Mouse (Mus musculus) liver, adult 2 months (tissue): ENCODE results near the gene Cox14. TPM values are rescaled to one million over a fixed set of nuclear protein-coding genes. Genes with fewer than 3 reads are reported as not detected.

Source experiments
- DNase-seq: peaks from one replicate; pipeline ENCODE4 v3.0.0-alpha.2; 2011; ENCODE audit warnings: low read depth, low spot score; ENCODE audit errors: extremely low read depth
- H3K27ac ChIP-seq: fragments of 200-500 bp; replicated peaks from 2 replicates; pipeline ENCODE4 v1.5.1; 2012; ENCODE audit warnings: low read depth, mild to moderate bottlenecking, control low read depth, inconsistent platforms, low read length; ENCODE audit not compliant: insufficient read depth
- H3K27me3 ChIP-seq: fragments of 200-500 bp; 2 replicates; pipeline ENCODE4 v1.6.1; 2012; ENCODE audit warnings: mild to moderate bottlenecking, moderate library complexity, low read length, inconsistent platforms; ENCODE audit not compliant: control insufficient read depth, insufficient read depth
- H3K36me3 ChIP-seq: fragments of 200-500 bp; 2 replicates; pipeline ENCODE4 v1.6.1; 2012; ENCODE audit warnings: low read length, inconsistent platforms; ENCODE audit not compliant: control insufficient read depth, insufficient read depth
- H3K4me1 ChIP-seq: fragments of 200-500 bp; 2 replicates; pipeline ENCODE4 v1.6.1; 2011; ENCODE audit warnings: low read length; ENCODE audit not compliant: control insufficient read depth, insufficient read depth
- H3K4me3 ChIP-seq: fragments of 200-500 bp; 2 replicates; pipeline ENCODE4 v1.5.1; 2011; ENCODE audit warnings: low read depth, mild to moderate bottlenecking, control low read depth, low read length, moderate library complexity; ENCODE audit not compliant: insufficient read depth
- H3K79me2 ChIP-seq: fragments of 200-500 bp; 2 replicates; pipeline ENCODE4 v1.6.1; 2012; ENCODE audit warnings: inconsistent platforms, mild to moderate bottlenecking, low read length, moderate library complexity; ENCODE audit not compliant: control insufficient read depth, insufficient read depth
- H3K9ac ChIP-seq: fragments of 200-500 bp; 2 replicates; pipeline ENCODE4 v1.6.1; 2012; ENCODE audit warnings: low read depth, mild to moderate bottlenecking, control low read depth, inconsistent platforms, low read length
- CTCF ChIP-seq: fragments of 200-500 bp; IDR thresholded peaks from 2 replicates; pipeline ENCODE4 v1.5.1; 2011; ENCODE audit warnings: low read depth, low read length, control low read depth
- POLR2A ChIP-seq: fragments of 200-500 bp; IDR thresholded peaks from 2 replicates; pipeline ENCODE4 v1.6.1; 2011; ENCODE audit warnings: low read length, control low read depth; ENCODE audit not compliant: insufficient read depth; ENCODE audit errors: extremely low read depth
- WGBS: fragments of 180-500 bp; shearing (Covaris S2); methylation state at CpG from one replicate; pipeline ENCODE4 v1.1.7; 2018; 5-methylcytosine and 5-hydroxymethylcytosine counted together
- polyA plus RNA-seq: library from polyadenylated mRNA; depleted of rRNA; stranded (reverse); fragments of >200 nt; gene quantifications from 2 replicates; pipeline ENCODE4 v1.2.3, GENCODE M21; 2012
- total RNA-seq: library from RNA; depleted of rRNA; stranded (reverse); fragments of >200 nt; gene quantifications from 2 replicates; pipeline ENCODE4 v1.2.3, GENCODE M21; 2014

The Cox14 gene
- total and polyA plus RNA-seq, 2 experiments, result 58.6 to 117 TPM

DNA sequence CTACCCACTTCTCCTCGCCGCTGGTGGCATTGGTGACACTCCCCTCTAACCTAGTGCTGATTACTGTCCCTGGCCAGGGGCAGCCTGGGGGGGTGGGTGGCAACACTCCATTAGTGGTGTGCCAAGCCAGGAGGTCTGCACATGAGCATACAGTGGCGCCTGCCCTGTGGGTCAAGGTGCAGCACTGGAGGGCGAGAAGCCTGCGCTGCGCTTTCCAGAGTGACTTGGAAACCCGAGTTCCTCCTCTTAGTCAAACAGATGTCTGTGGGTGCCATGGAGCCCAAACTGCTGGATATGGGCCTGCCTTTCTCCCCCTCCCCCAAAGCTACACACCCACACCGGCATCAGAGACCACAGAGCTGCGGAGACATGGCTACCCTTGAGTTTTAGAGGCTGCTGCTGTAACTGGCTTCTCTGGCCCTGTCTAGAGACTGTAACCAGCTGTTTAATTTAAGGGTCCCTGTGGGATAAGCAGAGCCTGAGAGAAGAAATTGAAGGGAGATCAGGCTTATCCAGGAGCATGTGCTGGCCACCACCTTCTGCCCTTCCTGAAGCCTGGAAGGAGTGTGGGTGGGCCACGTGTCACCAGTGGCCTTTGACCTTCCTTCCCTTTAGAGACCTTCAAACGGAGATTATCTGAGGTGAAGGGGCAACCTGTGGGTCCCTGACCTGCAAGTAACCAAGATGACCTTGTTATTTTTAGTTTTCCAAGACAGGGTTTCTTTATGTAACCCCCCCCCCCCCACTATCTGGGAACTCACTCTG, 9.3 kb upstream of the Cox14 start:
- 15% methylated on average over 11 of the region's 11 CpGs for WGBS
- peak overlapping the region; percentile 87 for H3K27ac ChIP-seq
- no peaks in the 10 kb centered on the region for H3K27me3 ChIP-seq
- H3K9ac ChIP-seq, result peak overlapping the region; percentile 16; the same call in 1 of the 2 replicates
- peaks cover 44% of the 10 kb centered on the region for H3K4me1 ChIP-seq
- DNase-seq, result peak; percentile 90
- no peaks in the 10 kb centered on the region; the same call in 1 of the 2 replicates for H3K36me3 ChIP-seq
- peaks cover 3% of the 10 kb centered on the region; the same call in 1 of the 2 replicates for H3K79me2 ChIP-seq
- TF ChIP-seq CTCF (no peak), POLR2A (no peak)
- H3K4me3 ChIP-seq, result no peak overlapping the region

DNA sequence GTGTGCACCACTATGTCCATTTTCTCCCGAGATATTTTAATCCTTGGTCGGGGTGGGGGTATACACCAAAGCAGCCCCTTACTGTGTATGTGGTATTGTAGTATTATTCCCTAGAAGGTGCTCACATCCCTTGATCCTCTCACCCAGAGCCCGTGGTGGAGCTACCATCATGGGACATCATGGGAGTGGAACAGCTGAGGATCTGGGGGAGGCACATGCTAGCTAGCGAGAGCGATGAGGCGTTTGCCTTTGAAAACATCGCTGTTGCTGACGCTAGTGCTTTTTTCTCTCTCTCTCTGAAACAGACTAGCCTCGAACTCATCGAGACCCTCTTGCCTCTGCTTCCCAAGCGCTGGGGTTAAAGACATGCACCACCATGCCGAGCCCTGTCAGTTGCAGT, 8.6 kb upstream of the Cox14 start:
- Histone ChIP-seq H3K4me1 (peaks cover 45% of the 10 kb centered on the region), H3K36me3 (no peaks in the 10 kb centered on the region; the same call in 1 of the 2 replicates), H3K79me2 (peaks cover 3% of the 10 kb centered on the region; the same call in 1 of the 2 replicates), H3K27me3 (no peaks in the 10 kb centered on the region), H3K4me3 (no peak overlapping the region), H3K27ac (peak overlapping the region; percentile 87), H3K9ac (no peak overlapping the region)
- no peak for TF ChIP-seq POLR2A
- TF ChIP-seq CTCF, result no peak
- no peak for DNase-seq
- 59% methylated on average over 12 of the region's 12 CpGs for WGBS

DNA sequence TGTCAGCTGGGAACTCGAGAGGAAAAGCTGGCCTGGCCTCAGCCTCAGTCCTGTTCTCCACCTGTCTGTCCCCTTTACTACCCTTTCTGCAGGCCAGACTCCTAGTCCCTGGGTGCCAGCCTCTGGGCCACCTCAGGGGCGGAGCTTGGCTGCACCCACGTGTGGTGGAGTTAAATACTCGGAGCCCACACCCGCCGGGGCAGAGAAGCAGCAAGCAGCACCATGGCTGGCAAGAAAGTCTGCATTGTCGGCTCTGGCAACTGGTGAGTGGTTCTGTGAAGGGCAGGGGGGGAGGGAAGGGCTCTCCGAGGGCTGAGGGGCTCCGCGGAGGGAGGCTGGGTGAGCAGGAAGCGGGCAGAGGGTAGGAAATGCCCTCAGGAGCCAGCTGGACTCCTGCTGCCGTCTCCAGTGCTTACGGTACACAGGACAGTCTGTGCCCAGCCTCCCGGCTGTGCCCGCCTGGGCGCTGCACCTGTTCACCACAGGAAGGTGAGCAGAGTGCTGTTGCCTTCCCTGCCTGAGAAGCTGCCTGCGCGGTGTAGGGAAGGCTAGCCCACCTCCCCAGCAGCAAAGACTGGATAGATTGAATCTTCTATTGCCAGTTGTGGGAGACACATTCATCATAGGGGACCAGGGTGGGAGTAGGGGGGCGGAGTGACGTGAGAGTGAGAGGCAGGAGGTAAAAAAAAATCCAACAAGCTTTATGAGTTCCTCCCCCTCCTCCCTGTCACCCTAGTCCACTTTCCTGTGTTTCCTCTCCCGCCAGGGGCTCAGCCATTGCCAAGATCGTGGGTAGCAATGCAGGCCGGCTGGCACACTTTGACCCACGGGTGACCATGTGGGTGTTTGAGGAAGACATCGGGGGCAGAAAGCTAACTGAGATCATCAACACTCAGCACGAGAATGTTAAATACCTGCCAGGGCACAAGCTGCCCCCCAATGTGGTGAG, 7.8 kb upstream of the Cox14 start, which contains the start of gene Gpd1:
TSS of gene Gpd1 (plus strand) at position 130 of the 949 bp plus-strand sequence.
- TF ChIP-seq POLR2A, result peak; percentile 90
- no peak for TF ChIP-seq CTCF
- Histone ChIP-seq H3K79me2 (peaks cover 3% of the 10 kb centered on the region; the same call in 1 of the 2 replicates), H3K4me3 (peak within 1 kb of the TSS; percentile 87), H3K27me3 (no peaks in the 10 kb centered on the region), H3K27ac (peak within 1 kb of the TSS; percentile 88), H3K9ac (peak within 1 kb of the TSS; percentile 82), H3K4me1 (peaks cover 46% of the 10 kb centered on the region), H3K36me3 (no peaks in the 10 kb centered on the region; the same call in 1 of the 2 replicates)
- DNase-seq, result peak; percentile 89
- 14% methylated on average over 26 of the region's 26 CpGs for WGBS

DNA sequence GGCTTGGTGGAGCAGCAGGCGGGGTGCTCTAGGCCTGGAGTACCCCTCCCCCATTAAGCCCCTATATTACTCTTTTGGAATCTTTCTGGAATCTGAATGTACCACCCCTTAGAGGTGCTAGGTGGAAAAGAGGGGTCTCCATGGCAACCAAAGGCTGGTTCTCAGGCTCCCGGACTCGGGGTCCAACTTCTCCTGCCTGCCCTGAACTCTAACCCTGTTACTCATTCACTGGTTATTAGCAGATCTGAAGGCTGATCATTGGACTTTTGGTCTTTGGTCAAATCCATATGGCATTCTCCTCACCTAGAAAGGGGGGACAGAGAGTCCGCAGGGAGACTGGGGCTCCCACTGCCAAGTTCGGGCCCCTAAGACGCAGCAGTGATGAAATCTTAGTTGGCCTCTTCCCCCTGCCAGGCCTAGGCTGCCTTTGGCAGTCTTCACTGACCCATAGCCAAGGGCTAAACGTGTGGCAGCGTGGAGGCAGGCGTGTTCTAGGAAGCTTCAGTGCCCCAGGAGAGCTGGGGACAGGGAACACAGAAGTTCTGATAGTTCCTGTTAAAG, 6.9 kb upstream of the Cox14 start:
- peaks cover 49% of the 10 kb centered on the region for H3K4me1 ChIP-seq
- H3K9ac ChIP-seq, result peak overlapping the region; percentile 82
- TF ChIP-seq POLR2A, result no peak
- TF ChIP-seq CTCF, result no peak
- 28% methylated on average over 9 of the region's 9 CpGs for whole genome bisulfite sequencing
- H3K4me3 ChIP-seq, result peak overlapping the region; percentile 87
- H3K27ac ChIP-seq, result peak overlapping the region; percentile 88
- peaks cover 3% of the 10 kb centered on the region; the same call in 1 of the 2 replicates for H3K79me2 ChIP-seq
- DNase-seq, result peak; percentile 91
- no peaks in the 10 kb centered on the region for H3K27me3 ChIP-seq
- no peaks in the 10 kb centered on the region; the same call in 1 of the 2 replicates for H3K36me3 ChIP-seq

DNA sequence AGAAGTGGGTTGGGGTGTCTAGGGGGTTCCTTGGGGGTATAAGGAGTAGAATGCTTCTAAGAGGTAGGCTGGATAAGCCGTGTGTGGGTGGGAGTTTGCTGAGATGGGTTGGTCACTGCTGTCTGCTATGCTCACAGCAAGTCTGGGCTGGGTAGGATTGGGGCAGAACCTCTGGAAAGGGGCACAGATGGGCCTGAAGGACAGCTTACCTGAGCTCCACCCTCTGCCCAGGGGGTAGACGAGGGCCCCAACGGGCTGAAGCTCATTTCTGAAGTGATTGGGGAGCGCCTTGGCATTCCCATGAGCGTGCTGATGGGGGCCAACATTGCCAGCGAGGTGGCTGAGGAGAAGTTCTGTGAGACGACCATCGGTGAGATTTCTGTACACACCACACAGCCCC, 5.6 kb upstream of the Cox14 start:
- WGBS, result 69% methylated on average over 8 of the region's 8 CpGs
- 0 out of 2 replicates have a peak overlapping the region, but pooled peaks have one; percentile 4 for H3K9ac ChIP-seq
- no peak overlapping the region for H3K27ac ChIP-seq
- no peak for TF ChIP-seq POLR2A
- TF ChIP-seq CTCF, result no peak
- H3K4me1 ChIP-seq, result peaks cover 59% of the 10 kb centered on the region
- DNase-seq, result no peak
- H3K4me3 ChIP-seq, result no peak overlapping the region
- no peaks in the 10 kb centered on the region for H3K27me3 ChIP-seq
- H3K36me3 ChIP-seq, result no peaks in the 10 kb centered on the region; the same call in 1 of the 2 replicates
- peaks cover 3% of the 10 kb centered on the region; the same call in 1 of the 2 replicates for H3K79me2 ChIP-seq
